Mouse (Mus musculus) CD4-positive, CD25-positive, alpha-beta regulatory T cell, adult 4 months (primary cell): Measurements from ENCODE around the gene Gm595. TPM values are rescaled to one million over a fixed set of nuclear protein-coding genes. Genes with fewer than 3 reads are reported as not detected.

Experiments
- ATAC-seq: one replicate; pipeline ENCODE4 v1.8.0; 2017
- polyA plus RNA-seq, 2 experiments: library from polyadenylated mRNA; unstranded; fragments of 100-300 nt; shearing (Covaris generic); gene quantifications; one replicate each; pipeline ENCODE4 v1.2.1; 2017

Gm595 gene
- polyA plus RNA-seq, result not detected

DNA sequence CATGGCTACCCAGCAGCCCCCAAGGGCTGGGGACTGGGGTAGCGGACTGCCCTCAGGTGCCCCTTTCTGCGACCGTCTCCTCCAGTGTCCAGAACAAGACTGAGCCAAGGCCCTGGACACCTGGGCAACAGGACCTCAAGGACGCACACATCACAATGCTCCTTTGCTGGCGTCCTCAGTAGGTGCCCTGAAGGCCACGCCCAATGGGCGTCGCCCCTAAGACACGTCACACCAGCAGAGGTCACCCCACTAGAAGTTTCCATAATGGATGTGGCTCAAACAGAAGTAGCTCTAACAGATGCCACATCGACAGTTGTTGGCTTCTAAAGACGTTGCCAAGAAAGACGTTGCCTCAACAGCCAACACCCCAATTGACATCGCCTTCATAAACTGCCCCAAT, at the start of gene Gm595:
Gm595 (minus strand) TSS at position 101 of the 400 bp plus-strand sequence.
- no peak for ATAC-seq

DNA sequence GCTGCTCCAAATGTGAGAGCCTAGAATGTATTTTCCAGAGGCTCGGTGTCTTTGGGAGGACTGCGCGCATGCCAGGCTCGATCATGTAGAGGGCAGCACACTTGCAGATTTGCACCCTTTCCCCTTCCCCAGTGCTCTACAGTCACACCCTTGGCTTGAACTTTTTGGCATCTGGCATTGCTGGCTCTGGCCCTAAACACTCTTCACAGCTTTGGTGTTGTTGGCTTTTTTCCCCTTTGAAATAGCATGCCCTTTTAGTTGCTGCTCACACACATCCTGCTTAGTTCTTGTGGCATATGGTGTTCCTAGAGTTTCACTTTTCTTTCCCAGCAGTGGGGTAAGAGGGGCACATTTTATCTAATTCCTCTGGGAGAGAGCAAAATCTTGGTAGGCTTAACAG, 30.9 kb upstream of the Gm595 start:
- ATAC-seq, result no peak

DNA sequence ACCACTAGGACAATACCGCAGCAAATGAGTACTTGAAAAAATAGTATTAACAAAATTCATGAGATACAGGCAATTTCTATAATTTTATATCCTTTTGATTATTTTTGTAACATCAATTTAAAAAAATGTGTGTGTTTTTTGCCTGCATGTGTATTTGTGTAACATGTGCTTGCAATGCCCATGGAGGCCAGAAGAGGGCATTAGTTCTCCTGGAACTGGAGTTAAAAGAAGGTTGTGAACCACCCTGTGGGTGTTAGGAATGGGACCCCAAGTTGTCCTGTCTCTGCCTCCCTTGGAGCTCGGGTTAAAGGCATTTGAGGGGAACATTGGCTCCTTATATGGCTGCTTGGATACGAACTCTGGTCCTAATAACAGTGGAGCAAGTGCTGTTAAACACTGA, 26.2 kb upstream of the Gm595 start:
- ATAC-seq, result no peak

DNA sequence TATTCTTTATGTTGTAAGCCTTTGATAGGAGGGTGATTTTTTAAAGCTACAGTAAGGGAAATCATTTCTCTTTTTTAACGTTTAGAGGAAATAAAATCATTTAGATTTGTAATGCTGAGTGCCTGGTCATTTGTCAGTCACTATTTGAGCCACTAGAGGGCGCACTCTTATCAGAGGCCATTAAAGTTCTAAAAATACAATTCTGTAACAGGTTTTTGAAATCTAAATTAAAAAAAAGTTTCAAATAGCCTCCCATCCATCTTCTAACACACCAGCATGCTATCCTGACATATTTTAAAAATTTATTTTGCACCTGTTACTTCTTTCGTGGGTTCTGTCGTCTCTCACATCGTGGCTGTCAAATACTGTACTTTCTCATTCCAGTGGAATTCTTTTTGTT, 22.0 kb upstream of the Gm595 start:
- no peak for ATAC-seq

DNA sequence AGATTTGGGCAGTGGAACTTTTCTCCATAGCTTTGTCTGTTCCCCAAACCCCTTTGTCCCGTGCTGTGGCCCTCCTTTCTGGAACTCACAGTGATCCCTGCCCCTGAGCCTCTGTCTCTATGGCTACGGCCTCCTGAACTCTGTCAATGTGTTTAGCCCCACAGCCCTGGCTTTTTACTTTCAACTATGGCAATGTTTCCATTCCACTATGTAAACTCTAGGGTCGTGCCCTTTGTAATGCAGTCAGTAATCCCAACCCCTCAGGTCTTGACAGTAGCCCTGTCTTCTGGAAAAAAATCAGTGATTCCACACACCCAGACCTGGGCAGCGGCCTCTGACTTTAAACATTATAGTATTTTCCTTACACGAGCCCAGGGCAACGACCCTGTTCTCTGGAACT, 19.3 kb upstream of the Gm595 start:
- no peak for ATAC-seq

DNA sequence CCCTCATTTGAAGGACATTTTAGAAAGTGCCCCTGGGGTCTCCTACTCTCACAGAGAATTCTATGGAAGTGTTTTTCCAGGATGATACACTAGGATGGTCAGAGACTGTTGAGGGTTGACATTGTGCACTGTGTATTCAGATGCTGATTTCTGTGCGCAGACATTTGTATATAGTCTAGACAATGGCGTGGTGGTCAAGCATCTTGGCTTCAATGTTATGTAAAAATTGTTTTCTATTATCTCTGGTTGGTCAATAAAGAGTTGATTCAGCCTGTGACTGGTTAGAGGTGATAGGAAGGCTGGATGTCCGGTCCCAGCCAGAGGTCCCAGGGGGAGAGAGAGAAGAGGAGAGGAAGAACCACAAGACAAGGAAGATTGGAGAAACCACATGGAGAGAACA, 16.4 kb upstream of the Gm595 start:
- ATAC-seq, result no peak

DNA sequence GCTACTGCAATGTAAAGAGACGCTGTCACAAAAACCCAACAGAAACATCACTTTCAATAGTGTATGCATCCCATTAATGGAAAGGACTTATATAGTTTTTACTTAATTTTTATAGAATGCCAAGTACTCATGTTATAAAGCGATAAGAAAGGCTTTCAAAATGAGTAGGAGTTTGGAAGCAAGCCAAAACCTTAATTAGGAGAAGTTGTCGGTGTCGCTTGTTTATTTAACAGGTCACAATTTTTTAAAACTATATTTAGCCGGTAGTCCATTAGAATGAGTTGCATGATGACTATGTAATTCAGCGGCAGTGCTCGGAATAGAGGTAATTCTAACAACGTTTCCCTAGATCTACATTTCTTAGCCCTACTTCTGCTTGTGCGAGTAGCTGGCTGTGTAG, 12.7 kb upstream of the Gm595 start:
- no peak for ATAC-seq

DNA sequence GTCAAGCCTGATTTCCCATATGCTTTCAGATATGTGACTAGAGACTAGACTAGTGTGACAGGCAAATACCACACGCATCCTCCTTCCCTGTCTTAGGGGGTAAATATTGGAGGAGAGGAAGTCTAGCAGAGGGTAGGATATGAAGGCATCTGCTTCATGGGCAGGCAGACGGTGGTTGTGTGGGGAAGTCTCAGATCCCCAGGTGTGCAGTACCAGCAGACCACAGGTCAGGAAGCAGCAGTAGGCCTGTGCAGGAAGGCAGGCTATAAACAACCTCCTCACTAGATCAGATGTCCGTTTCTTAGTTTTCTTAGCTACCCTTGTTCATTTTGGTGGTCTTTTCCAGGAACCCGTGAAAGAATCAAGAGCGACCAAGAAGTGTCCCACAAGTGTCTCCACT, 7.1 kb upstream of the Gm595 start:
- no peak for ATAC-seq

Other genes starting within 250 kb of the Gm595 start
- not detected for gene Gpr119, start 203.2 kb downstream of the Gm595 start, polyA plus RNA-seq
- 10 to 100 TPM in 1 of 2 experiments, 1 to 10 TPM in 1; 5.3 to 20.4 TPM for gene Rbmx2, start 182.7 kb downstream of the Gm595 start, polyA plus RNA-seq